Mouse (Mus musculus) brown adipose tissue, adult 24 weeks (tissue): ENCODE data around the gene Rala. TPM values are rescaled to one million over a fixed set of nuclear protein-coding genes. Genes with fewer than 3 reads are reported as not detected.

Source experiments
- H3K27ac ChIP-seq: fragments of 200-500 bp; replicated peaks from 2 replicates; pipeline ENCODE4 v1.5.1; 2012; ENCODE audit warnings: low read depth, mild to moderate bottlenecking, low read length
- H3K4me1 ChIP-seq: fragments of 200-500 bp; 2 replicates; pipeline ENCODE4 v1.6.1; 2012; ENCODE audit warnings: low read length, mixed read lengths; ENCODE audit not compliant: control insufficient read depth, insufficient read depth, insufficient read length
- H3K4me3 ChIP-seq: fragments of 200-500 bp; 2 replicates; pipeline ENCODE4 v1.5.1; 2012; ENCODE audit warnings: low read depth, mild to moderate bottlenecking, low read length, moderate library complexity; ENCODE audit not compliant: insufficient read depth
- polyA plus RNA-seq: library from polyadenylated mRNA; stranded (reverse); fragments of >200 nt; gene quantifications from 2 replicates; pipeline ENCODE4 v1.2.4, GENCODE M21; 2012; ENCODE audit not compliant: missing spikeins, insufficient read depth, insufficient read length

Rala gene
- polyA plus RNA-seq, 1 experiment = 106 TPM

GRCm38 (mm10) chr13:17943306-17944077 lies 547 bp downstream of the Rala start:
- peaks cover 6% of the 10 kb centered on the region; the same call in 1 of the 2 replicates for H3K4me1 ChIP-seq
- H3K27ac ChIP-seq = peak overlapping the region; percentile 35
- peak overlapping the region; percentile 95 for H3K4me3 ChIP-seq

- Histone ChIP-seq H3K27ac (no peak overlapping the region), H3K4me3 (no peak overlapping the region), H3K4me1 (peaks cover 6% of the 10 kb centered on the region; the same call in 1 of the 2 replicates)
Observed at GRCm38 (mm10) chr13:17942338-17942737, 1.7 kb downstream of the Rala start.

- no peak overlapping the region for H3K27ac ChIP-seq
- no peaks in the 10 kb centered on the region for H3K4me1 ChIP-seq
- no peak overlapping the region for H3K4me3 ChIP-seq
Observed at GRCm38 (mm10) chr13:17907309-17907708, 36.7 kb downstream of the Rala start.

- Histone ChIP-seq H3K4me3 (no peak overlapping the region), H3K27ac (no peak overlapping the region), H3K4me1 (no peaks in the 10 kb centered on the region)
Observed at GRCm38 (mm10) chr13:17901474-17901873, 42.6 kb downstream of the Rala start.

GRCm38 (mm10) chr13:17900641-17901040 lies 43.4 kb downstream of the Rala start:
- no peak overlapping the region for H3K27ac ChIP-seq
- H3K4me3 ChIP-seq = no peak overlapping the region
- no peaks in the 10 kb centered on the region for H3K4me1 ChIP-seq

- H3K4me3 ChIP-seq = no peak overlapping the region
- H3K27ac ChIP-seq = no peak overlapping the region
- no peaks in the 10 kb centered on the region for H3K4me1 ChIP-seq
Observed at GRCm38 (mm10) chr13:17897040-17897439, 47.0 kb downstream of the Rala start.

- Histone ChIP-seq H3K4me3 (no peak overlapping the region), H3K27ac (no peak overlapping the region), H3K4me1 (no peaks in the 10 kb centered on the region)
Observed at GRCm38 (mm10) chr13:17891545-17891944, 52.5 kb downstream of the Rala start.

- no peak overlapping the region for H3K27ac ChIP-seq
- no peak overlapping the region for H3K4me3 ChIP-seq
- H3K4me1 ChIP-seq = no peaks in the 10 kb centered on the region
Observed at GRCm38 (mm10) chr13:17884211-17884610, 59.8 kb downstream of the Rala start.

- H3K4me1 ChIP-seq = no peaks in the 10 kb centered on the region
- H3K4me3 ChIP-seq = no peak overlapping the region
- no peak overlapping the region for H3K27ac ChIP-seq
Observed at GRCm38 (mm10) chr13:17879061-17879460, 65.0 kb downstream of the Rala start.

- Histone ChIP-seq H3K4me1 (no peaks in the 10 kb centered on the region), H3K4me3 (no peak overlapping the region), H3K27ac (no peak overlapping the region)
Observed at GRCm38 (mm10) chr13:17866741-17867140, 77.3 kb downstream of the Rala start.

- Histone ChIP-seq H3K27ac (no peak overlapping the region), H3K4me3 (no peak overlapping the region), H3K4me1 (0 out of 2 replicates have a peak, but pooled peaks cover 2% of the 10 kb centered on the region)
Observed at GRCm38 (mm10) chr13:17860536-17860935, 83.5 kb downstream of the Rala start.

- H3K27ac ChIP-seq = no peak overlapping the region
- H3K4me3 ChIP-seq = no peak overlapping the region
- 0 out of 2 replicates have a peak, but pooled peaks cover 3% of the 10 kb centered on the region for H3K4me1 ChIP-seq
Observed at GRCm38 (mm10) chr13:17859365-17860033, 84.5 kb downstream of the Rala start.

- 0 out of 2 replicates have a peak, but pooled peaks cover 3% of the 10 kb centered on the region for H3K4me1 ChIP-seq
- no peak overlapping the region for H3K4me3 ChIP-seq
- H3K27ac ChIP-seq = no peak overlapping the region
Observed at GRCm38 (mm10) chr13:17857046-17857445, 87.0 kb downstream of the Rala start.

- Histone ChIP-seq H3K27ac (no peak overlapping the region), H3K4me1 (0 out of 2 replicates have a peak, but pooled peaks cover 3% of the 10 kb centered on the region), H3K4me3 (no peak overlapping the region)
Observed at GRCm38 (mm10) chr13:17855492-17856138, 88.4 kb downstream of the Rala start.

- Histone ChIP-seq H3K4me3 (no peak overlapping the region), H3K27ac (no peak overlapping the region), H3K4me1 (0 out of 2 replicates have a peak, but pooled peaks cover 6% of the 10 kb centered on the region)
Observed at GRCm38 (mm10) chr13:17854755-17855154, 89.3 kb downstream of the Rala start.
